Mouse (Mus musculus) stomach, embryonic 16.5 days (tissue): ENCODE measurements around the gene Itga2b. TPM values are rescaled to one million over a fixed set of nuclear protein-coding genes. Genes with fewer than 3 reads are reported as not detected.

Experiments used
- ATAC-seq: fragments of 200-750 bp; cut with Nextera tagmentation; 2 replicates; pipeline ENCODE4 v1.8.0; 2017; ENCODE audit warnings: moderate number of reproducible peaks, moderate TSS enrichment; ENCODE audit not compliant: insufficient read depth, low FRiP score
- H3K27ac ChIP-seq: fragments of 300-500 bp; sonication (generic); 2 replicates; pipeline ENCODE4 v1.5.1; 2014; ENCODE audit warnings: low read length
- H3K27me3 ChIP-seq: fragments of 300-500 bp; sonication (generic); 2 replicates; pipeline ENCODE4 v1.6.1; 2014; ENCODE audit warnings: low read length, control low read depth, mixed read lengths; ENCODE audit not compliant: control insufficient read depth, insufficient read depth
- H3K36me3 ChIP-seq: fragments of 300-500 bp; sonication (generic); 2 replicates; pipeline ENCODE4 v1.6.1; 2014; ENCODE audit warnings: low read length; ENCODE audit not compliant: control insufficient read depth, insufficient read depth
- H3K4me1 ChIP-seq: fragments of 300-500 bp; sonication (generic); 2 replicates; pipeline ENCODE4 v1.6.1; 2014; ENCODE audit warnings: low read length, control low read depth, mixed read lengths; ENCODE audit not compliant: control insufficient read depth, insufficient read depth
- H3K4me2 ChIP-seq: fragments of 300-500 bp; sonication (generic); 2 replicates; pipeline ENCODE4 v1.6.1; 2014; ENCODE audit warnings: low read depth, low read length, mixed read lengths
- H3K4me3 ChIP-seq: fragments of 300-500 bp; sonication (generic); replicated peaks from 2 replicates; pipeline ENCODE4 v1.5.1; 2014; ENCODE audit warnings: mild to moderate bottlenecking, low read length
- H3K9ac ChIP-seq: fragments of 300-500 bp; sonication (generic); 2 replicates; pipeline ENCODE4 v1.6.1; 2014; ENCODE audit warnings: low read length
- H3K9me3 ChIP-seq: fragments of 300-500 bp; sonication (generic); replicated peaks from 2 replicates; pipeline ENCODE4 v1.6.1; 2016; ENCODE audit warnings: low read length, control low read depth; ENCODE audit not compliant: control insufficient read depth
- WGBS: fragments of 180-500 bp; shearing (Covaris S2); extraction: QIAGEN DNeasy Blood & Tissue Kit; methylation state at CpG from one replicate; pipeline ENCODE4 v1.1.7; 2014; 5-methylcytosine and 5-hydroxymethylcytosine counted together
- polyA plus RNA-seq: library from polyadenylated mRNA; unstranded; fragments of >200 nt; fragmentation: Nextera tagmentation; extraction: Ambion mirVana; gene quantifications from 2 replicates; pipeline ENCODE4 v1.2.1, GENCODE M21; 2015

Itga2b gene
- polyA plus RNA-seq, 1 experiment from 2014 or later: 8.6 TPM

DNA sequence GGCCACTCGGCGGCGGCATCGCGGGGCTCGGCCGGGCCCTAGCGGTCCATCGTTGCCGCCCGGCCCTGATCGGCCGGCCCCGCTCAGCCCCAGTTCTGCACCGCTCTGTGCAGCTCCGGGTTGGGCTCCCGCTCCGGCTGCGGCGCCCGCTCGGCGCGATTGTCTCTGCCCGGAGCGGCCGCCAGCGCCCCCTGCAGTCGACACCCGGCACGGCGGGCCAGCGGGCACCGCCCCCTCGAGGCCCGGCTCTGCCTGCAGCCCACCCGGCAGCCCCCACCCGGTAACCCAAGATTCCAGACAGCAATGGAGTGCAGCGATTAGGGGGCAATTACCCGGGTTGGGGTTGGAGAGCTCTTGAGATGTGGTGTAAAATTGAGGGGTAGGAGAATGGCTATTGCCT lies 22.4 kb downstream of the Itga2b start, which contains the start of gene Fam171a2:
TSS of gene Fam171a2 (minus strand) at position 186 of the 400 bp plus-strand sequence.
- under 1% methylated on average over 39 of the region's 40 CpGs for WGBS

DNA sequence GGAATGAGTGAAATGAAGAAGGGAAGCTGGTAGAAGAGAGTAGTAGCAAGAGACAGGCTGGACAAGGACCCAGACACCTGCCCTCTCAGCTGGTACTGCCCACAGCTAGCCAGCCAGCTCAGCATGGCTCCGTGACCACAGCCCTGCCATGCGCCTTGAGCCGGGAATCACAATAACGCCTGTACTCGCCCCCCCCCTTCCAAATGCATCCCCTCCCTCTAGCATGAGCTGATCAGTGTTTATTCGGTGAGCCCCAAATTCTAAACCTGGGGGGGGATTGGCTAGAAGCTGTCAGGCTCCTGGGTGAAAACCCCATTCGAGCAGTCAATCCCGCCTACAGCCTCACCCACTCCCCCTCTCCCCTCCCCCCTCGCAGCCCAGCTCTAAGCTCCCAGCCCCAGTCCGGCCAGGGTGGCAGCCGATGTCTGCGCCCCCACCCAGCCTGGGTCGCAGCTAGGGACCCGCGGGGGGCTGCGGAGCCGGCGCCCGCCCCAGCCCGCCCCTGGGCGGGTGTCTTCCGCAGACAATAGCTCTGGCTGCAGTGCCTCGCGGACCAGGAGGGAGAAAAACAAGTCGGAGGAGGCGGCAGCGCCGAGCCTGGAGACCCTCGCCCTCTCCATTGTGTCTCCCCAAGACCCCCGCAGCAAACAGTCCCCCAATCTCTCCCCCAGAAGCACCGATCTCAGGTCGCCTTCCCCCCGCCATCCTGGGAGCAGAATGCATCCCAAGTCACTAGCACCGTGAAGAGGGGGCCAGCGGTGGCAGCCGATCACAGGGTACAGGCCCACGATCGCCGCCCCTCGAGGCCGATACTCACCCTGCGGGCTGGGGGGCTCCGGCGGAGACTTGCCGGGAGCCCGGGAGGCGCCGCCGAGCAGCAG lies 23.1 kb downstream of the Itga2b start:
- peaks cover 43% of the 10 kb centered on the region for H3K4me1 ChIP-seq
- ATAC-seq: peak; percentile 23

More for the DNA sequence above, 22.4 kb downstream of the Itga2b start, which contains the start of gene Fam171a2:
- peak within 1 kb of the TSS; percentile 96 for H3K9ac ChIP-seq
- no peaks in the 10 kb centered on the region for H3K27me3 ChIP-seq
- peak; percentile 66 for ATAC-seq
- H3K9me3 ChIP-seq: no peaks in the 10 kb centered on the region
- H3K27ac ChIP-seq: peak within 1 kb of the TSS; percentile 96
- H3K4me1 ChIP-seq: peaks cover 43% of the 10 kb centered on the region
- H3K4me3 ChIP-seq: peak within 1 kb of the TSS; percentile 87
- 0 out of 2 replicates have a peak, but pooled peaks cover 3% of the 10 kb centered on the region for H3K36me3 ChIP-seq
- peak within 1 kb of the TSS; percentile 69 for H3K4me2 ChIP-seq

DNA sequence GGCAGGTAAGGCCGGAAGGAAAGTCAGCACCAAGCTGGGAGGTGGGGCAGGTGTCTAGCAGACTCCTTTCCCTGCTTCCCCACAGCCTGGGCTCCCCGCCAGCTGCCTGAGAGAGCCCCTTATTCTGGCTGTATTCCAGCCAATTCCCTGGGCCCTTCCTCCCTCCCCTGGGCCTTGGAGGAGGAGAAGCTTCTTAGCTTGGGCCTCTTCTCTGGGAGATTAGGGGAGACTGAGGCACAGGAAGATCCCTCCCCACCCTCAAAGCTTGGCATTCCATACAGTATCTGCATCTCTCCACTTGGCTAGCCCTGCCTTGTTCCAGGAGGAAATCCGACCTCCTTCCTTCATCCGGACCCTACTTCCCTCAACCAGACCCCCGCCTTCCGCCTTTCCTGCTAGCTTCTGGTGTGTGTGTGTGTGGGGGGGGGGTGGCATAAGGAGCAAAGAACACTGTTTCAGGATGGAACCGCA lies 24.0 kb downstream of the Itga2b start:
- WGBS: 15% methylated on average over 7 of the region's 7 CpGs
- H3K9me3 ChIP-seq: no peaks in the 10 kb centered on the region
- H3K4me1 ChIP-seq: peaks cover 43% of the 10 kb centered on the region
- H3K9ac ChIP-seq: peak overlapping the region; percentile 96
- H3K4me3 ChIP-seq: peak overlapping the region; percentile 87
- H3K36me3 ChIP-seq: peaks cover 3% of the 10 kb centered on the region; the same call in 1 of the 2 replicates
- peak; percentile 52; the same call in 1 of the 2 replicates for ATAC-seq
- no peaks in the 10 kb centered on the region for H3K27me3 ChIP-seq
- H3K27ac ChIP-seq: peak overlapping the region; percentile 96
- peak overlapping the region; percentile 69 for H3K4me2 ChIP-seq

More for the DNA sequence above, 23.1 kb downstream of the Itga2b start:
- peak overlapping the region; percentile 69 for H3K4me2 ChIP-seq
- H3K9ac ChIP-seq: peak overlapping the region; percentile 96
- peaks cover 3% of the 10 kb centered on the region; the same call in 1 of the 2 replicates for H3K36me3 ChIP-seq
- H3K27ac ChIP-seq: peak overlapping the region; percentile 96
- no peaks in the 10 kb centered on the region for H3K27me3 ChIP-seq
- peak overlapping the region; percentile 87 for H3K4me3 ChIP-seq
- under 1% methylated on average over 49 of the region's 49 CpGs for WGBS
- no peaks in the 10 kb centered on the region for H3K9me3 ChIP-seq

DNA sequence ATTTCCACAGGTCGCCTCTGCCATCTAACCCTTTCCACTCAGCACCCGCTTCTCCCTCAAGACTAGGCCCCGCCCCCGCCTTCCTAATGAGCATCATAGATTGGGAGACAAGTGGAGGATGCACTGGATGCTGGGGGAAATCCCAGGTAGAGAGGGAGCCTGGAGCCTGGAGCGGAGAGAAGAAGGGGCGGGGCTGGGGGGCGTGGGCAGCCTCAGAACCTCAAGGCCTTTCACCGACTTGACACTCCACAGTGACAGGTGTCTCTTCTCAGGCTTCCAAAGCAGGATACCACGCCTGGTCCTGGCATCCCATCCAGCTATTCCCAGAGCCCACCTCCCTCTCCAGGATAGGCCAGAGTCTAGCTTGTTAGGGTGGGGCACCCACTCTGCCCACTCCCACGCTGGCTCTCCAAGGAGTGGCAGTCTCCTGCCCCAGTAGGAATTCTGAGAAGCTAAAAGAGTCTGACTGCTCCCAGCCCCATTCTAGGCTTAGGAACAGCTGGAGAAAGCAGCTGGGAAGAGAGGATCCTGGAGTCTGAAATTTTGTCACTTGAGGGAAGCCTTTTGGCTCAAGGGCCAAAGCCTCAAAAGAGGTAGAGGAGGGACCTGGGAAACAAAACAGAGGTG lies 24.5 kb downstream of the Itga2b start:
- Histone ChIP-seq H3K4me3 (peak overlapping the region; percentile 87), H3K27me3 (no peaks in the 10 kb centered on the region), H3K9me3 (no peaks in the 10 kb centered on the region), H3K36me3 (peaks cover 3% of the 10 kb centered on the region; the same call in 1 of the 2 replicates), H3K4me2 (peak overlapping the region; percentile 69), H3K4me1 (peaks cover 43% of the 10 kb centered on the region), H3K27ac (peak overlapping the region; percentile 96), H3K9ac (peak overlapping the region; percentile 96)
- ATAC-seq: peak; percentile 35
- 8% methylated on average over 10 of the region's 10 CpGs for WGBS

DNA sequence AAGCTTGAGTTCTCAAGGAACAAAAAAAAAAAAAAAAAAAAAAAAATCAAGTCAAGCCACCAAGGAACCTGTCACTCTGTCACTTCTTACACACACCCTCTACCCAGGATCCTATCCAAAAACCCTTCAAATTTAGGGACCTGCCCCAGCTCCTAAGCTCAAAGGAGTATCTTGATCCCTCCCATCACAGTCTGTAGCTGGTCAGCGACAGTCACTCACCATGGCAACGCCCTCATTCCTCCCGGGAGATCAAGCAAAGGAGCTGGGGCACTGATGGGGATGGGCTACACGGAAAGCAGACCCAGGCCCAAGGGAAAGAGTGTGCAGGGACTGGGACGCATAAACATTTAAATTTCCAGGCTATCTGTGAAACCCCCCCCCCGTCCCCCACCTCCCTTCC lies 25.1 kb downstream of the Itga2b start:
- ATAC-seq: no peak
- Histone ChIP-seq H3K4me1 (peaks cover 41% of the 10 kb centered on the region), H3K27ac (peak overlapping the region; percentile 96; the same call in 1 of the 2 replicates), H3K4me2 (peak overlapping the region; percentile 69; the same call in 1 of the 2 replicates), H3K27me3 (no peaks in the 10 kb centered on the region), H3K9ac (peak overlapping the region; percentile 33; the same call in 1 of the 2 replicates), H3K9me3 (no peaks in the 10 kb centered on the region), H3K36me3 (peaks cover 7% of the 10 kb centered on the region; the same call in 1 of the 2 replicates), H3K4me3 (no peak overlapping the region)
- 15% methylated on average over 6 of the region's 6 CpGs for WGBS

DNA sequence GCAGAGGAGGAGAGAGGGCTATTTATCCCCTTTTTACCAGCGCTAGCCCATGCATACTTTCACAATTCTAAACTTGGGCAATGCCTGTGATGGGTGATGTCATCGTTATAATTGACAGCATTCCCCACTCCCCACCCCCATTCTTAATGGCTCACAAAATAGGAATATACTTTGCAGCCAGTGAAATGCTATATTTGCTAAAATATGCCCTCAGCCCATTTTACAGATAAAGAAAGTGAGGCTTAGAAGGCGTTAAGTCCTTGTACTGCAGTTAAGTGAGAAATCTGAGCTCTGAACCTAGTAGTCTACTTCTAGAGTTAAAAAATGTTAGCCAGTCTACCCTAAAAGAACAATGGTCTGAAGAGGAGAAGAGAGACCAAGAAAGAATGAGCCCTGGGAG lies 25.6 kb downstream of the Itga2b start:
- H3K27me3 ChIP-seq: no peaks in the 10 kb centered on the region
- no peak overlapping the region for H3K27ac ChIP-seq
- peaks cover 7% of the 10 kb centered on the region; the same call in 1 of the 2 replicates for H3K36me3 ChIP-seq
- H3K4me2 ChIP-seq: no peak overlapping the region
- H3K9me3 ChIP-seq: no peaks in the 10 kb centered on the region
- ATAC-seq: no peak
- H3K9ac ChIP-seq: no peak overlapping the region
- 77% methylated on average over 3 of the region's 3 CpGs for WGBS
- no peak overlapping the region for H3K4me3 ChIP-seq
- H3K4me1 ChIP-seq: peaks cover 41% of the 10 kb centered on the region

DNA sequence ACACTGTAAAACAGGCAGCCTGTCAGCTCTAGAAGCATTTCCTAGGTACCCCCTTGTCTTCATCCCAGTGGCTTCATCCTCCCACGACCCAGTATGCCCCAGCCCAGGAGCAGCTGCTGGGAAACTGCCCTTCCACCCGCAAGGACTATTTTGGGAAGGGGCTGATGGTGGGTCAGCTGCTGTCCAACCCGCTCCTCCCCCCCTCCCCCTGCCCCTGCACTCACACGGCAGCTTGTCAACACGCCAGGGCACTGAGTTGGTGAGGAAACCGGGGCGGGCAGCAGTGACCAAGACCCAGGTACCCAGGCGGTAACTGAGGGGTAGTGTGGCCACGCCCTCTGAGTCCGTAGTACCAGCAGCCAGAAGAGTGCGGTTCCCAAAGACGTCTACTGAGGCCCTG lies 26.2 kb downstream of the Itga2b start:
- H3K4me3 ChIP-seq: no peak overlapping the region
- H3K9me3 ChIP-seq: no peaks in the 10 kb centered on the region
- WGBS: 68% methylated on average over 12 of the region's 12 CpGs
- no peak overlapping the region for H3K9ac ChIP-seq
- H3K4me2 ChIP-seq: no peak overlapping the region
- no peak overlapping the region for H3K27ac ChIP-seq
- H3K27me3 ChIP-seq: no peaks in the 10 kb centered on the region
- peaks cover 7% of the 10 kb centered on the region; the same call in 1 of the 2 replicates for H3K36me3 ChIP-seq
- H3K4me1 ChIP-seq: peaks cover 36% of the 10 kb centered on the region
- ATAC-seq: no peak

DNA sequence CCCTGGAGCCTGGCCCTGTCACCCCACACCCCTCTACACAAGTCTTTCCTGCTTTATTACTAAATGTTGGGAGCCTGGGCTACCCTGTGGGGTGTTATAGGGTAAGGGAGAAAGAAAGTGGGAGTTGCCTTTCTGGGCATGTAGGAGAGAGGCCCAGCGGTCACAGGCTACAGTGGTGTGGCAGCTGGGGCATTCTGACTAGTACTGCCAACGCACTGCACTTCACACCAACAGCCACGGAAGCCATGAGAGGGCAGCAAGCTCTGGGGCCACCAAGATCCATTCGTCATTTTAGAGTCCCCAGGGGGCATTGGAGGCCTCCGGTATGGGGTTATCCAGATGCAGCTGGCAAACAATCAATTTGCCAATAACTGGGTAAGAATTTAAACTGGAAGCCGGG lies 27.8 kb downstream of the Itga2b start:
- H3K4me1 ChIP-seq: peaks cover 41% of the 10 kb centered on the region
- WGBS: 84% methylated on average over 6 of the region's 6 CpGs

More for the DNA sequence above, 27.8 kb downstream of the Itga2b start:
- Histone ChIP-seq H3K4me2 (no peak overlapping the region), H3K27ac (no peak overlapping the region), H3K9me3 (no peaks in the 10 kb centered on the region), H3K4me3 (no peak overlapping the region), H3K36me3 (peaks cover 7% of the 10 kb centered on the region; the same call in 1 of the 2 replicates), H3K9ac (no peak overlapping the region), H3K27me3 (no peaks in the 10 kb centered on the region)
- no peak for ATAC-seq
